ENCODE assay signal across 8 mouse cellular contexts in the genomic region with DNA sequence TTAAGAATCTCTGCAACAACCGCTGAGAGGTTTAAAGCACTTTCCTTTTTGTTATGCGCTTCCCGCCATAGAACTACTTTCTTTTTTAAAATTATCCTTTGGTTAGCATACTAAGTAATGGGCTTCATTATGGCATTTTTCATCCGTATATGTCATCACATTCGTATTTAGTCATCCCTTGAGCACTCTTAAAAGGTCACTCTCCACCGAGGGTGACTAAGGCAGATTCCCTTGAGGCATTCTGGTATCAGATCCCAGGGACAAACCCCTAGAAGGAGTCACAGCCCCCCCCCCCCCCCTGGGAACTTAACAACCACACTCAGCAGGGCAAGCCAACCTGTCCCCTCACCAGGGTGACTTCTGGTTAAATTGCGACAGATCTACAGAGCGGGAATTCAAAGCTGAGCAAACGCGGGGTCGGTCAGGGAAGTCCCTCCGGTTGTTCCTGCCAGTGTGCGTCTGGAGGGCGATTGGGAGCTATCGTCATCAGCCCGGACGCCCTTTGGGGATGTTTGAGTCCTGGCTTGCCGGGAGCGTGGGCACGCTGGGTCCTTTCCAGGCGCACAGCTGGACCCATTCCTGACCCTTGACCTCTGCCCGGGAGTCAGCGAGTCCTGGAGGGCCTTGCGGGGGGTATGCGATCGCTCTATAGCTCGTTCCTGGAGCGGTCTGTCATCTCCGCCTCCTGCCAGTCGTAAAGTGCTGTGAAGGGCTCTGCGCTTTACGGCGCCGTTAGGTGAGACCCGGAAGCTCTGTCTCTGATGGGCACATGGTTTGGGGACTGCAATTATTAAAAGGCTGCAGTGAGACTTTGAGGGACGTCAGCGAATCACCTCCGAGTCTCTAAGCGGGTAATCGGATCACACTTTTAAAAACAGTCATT. TPM values are rescaled to one million over a fixed set of nuclear protein-coding genes. Genes with fewer than 3 reads are reported as not detected.
DNase-seq lines count a peak whose midpoint lies in the region; ATAC-seq lines count a peak whose summit lies in the region.

A gene (plus strand): TSS at position 411 of the 883 bp plus-strand sequence.

- 1% methylated on average over 40 of the region's 40 CpGs for WGBS in hindbrain, embryonic 11.5 days

- H3K27ac ChIP-seq in hindbrain, embryonic 11.5 days (ENCODE audit: low read depth, low read length): peak within 1 kb of the TSS; percentile 65

- H3K36me3 ChIP-seq in hindbrain, embryonic 11.5 days (ENCODE audit: control insufficient read depth, insufficient read depth, low read length): no peaks in the 10 kb centered on the region

- H3K9ac ChIP-seq in hindbrain, embryonic 11.5 days (ENCODE audit: low read depth, low read length): peak within 1 kb of the TSS; percentile 69

- no peaks in the 10 kb centered on the region for H3K27me3 ChIP-seq in hindbrain, embryonic 11.5 days (ENCODE audit: control insufficient read depth, insufficient read depth, low read length)

- peak; percentile 89 for DNase-seq in MN1 (ENCODE audit: low spot score)
- DNase-seq in cerebellum, adult 9-10 months: peak; percentile 91
- peak; percentile 92 for DNase-seq in hindbrain, embryonic 11.5 days (ENCODE audit: low spot score)
- peak; percentile 90 to 93 for DNase-seq in layer of hippocampus, postnatal 10 days (ENCODE audit: low spot score in 2 of 2)
- DNase-seq in lung, postnatal 10 days: peak; percentile 93
- peak; percentile 86 for DNase-seq in ovary, postnatal 36 days (ENCODE audit: low spot score)
- peak; percentile 90 for DNase-seq in thymus, postnatal 25 days

- H3K4me1 ChIP-seq in hindbrain, embryonic 11.5 days (replicated peaks; ENCODE audit: control insufficient read depth, insufficient read depth, low read length): no peaks in the 10 kb centered on the region

- H3K9me3 ChIP-seq in hindbrain, embryonic 11.5 days (ENCODE audit: control insufficient read depth, low read length): no peaks in the 10 kb centered on the region

- peak; percentile 98 for ATAC-seq in frontal cortex, adult (ENCODE audit: low TSS enrichment)
- ATAC-seq in hindbrain, embryonic 11.5 days (ENCODE audit: low FRiP score): peak; percentile 94

- H3K4me3 ChIP-seq in hindbrain, embryonic 11.5 days (ENCODE audit: low read depth, low read length): peak within 1 kb of the TSS; percentile 61

- peak within 1 kb of the TSS; percentile 54 for H3K4me2 ChIP-seq in hindbrain, embryonic 11.5 days (replicated peaks; ENCODE audit: low read depth, low read length)

RNA-seq across cellular contexts. Expression of the gene that starts here (rescaled TPM):
- polyA plus RNA-seq in hindbrain, embryonic 11.5 days (2014; fragmentation: Nextera tagmentation; extraction: Ambion mirVana): 28.3 and 28.5 TPM in 2 replicates
- total RNA-seq in layer of hippocampus, postnatal 10 days (2021): 10 to 100 TPM; 12.3 to 13.5 TPM

Comparison
In these comparisons a context has a peak if more than half of its experiments do, and no peak if none do; other contexts are left out.
1. Peak in every context shown above with its lines: DNase-seq, ATAC-seq, H3K4me3 ChIP-seq and H3K27ac ChIP-seq.